Mouse (Mus musculus) erythroblast, adult 5-6 weeks (primary cell): Measurements from ENCODE around the gene Zc3h7b. TPM values are rescaled to one million over a fixed set of nuclear protein-coding genes. Genes with fewer than 3 reads are reported as not detected.
"Not testable (repeated sequence)": the region's sequence is repeated elsewhere in the genome, so short reads cannot be mapped to it uniquely, and the experiment has no call there.

ENCODE experiments used
- ATAC-seq: replicated peaks from 2 replicates; pipeline ENCODE4 v1.8.0; 2016; ENCODE audit warnings: moderate number of reproducible peaks, mild to moderate bottlenecking, moderate TSS enrichment, inconsistent platforms; ENCODE audit not compliant: poor library complexity, low FRiP score, severe bottlenecking
- total RNA-seq, 2 experiments: library from RNA; stranded (forward) in 1 of 2; stranded (reverse) in 1 of 2; fragments of 150-400 nt in 1 of 2; fragments of 200-764, 138-1000 nt in 1 of 2; gene quantifications; 2 replicates each; pipeline versions ENCODE4 v1.2.3 to v1.2.4; 2015 to 2017; ENCODE audit warnings: low replicate concordance in 2 of 2

The Zc3h7b gene
- total RNA-seq (2015; ENCODE audit: low replicate concordance) (2.5 and 3.1 TPM in 2 replicates), total RNA-seq (2017; ENCODE audit: low replicate concordance) (2.0 and 4.2 TPM in 2 replicates)

DNA sequence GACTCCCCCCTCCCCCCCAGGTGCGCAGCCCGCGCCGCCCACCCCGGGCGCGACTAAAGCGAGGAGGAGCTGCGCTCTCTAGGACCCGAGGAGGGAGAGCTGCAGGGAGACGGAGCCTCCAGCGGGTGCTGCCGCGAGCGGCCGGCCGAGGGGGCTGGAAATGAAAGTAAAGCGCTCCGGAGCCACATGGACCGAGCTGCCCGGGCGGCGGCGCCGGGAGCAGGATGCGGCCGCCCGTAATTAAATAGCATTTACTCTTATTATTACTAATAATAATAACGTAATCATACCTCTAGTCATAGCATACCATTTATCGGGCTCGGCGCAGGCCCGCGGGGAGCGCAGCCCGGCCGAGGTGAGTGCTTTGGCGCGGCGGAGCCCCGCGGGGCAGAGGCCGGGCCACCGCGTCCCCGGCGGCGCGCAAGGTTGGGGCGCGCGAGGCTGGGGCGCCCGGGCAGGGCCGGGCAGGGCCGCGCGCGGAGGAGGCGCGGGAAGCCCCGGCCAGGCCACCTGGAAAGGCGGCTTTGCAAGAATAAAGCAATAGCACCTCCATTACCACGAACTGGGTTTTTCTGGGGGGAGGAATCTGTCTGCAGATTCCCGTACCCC is at the start of gene Zc3h7b, which contains the start of gene Rangap1:
TSS of gene Zc3h7b (plus strand) at position 66 of the 609 bp plus-strand sequence.
TSS of gene Rangap1 (minus strand) at position 539 of the 609 bp plus-strand sequence.
- ATAC-seq: peak; percentile 50; the same call in 1 of the 2 replicates

DNA sequence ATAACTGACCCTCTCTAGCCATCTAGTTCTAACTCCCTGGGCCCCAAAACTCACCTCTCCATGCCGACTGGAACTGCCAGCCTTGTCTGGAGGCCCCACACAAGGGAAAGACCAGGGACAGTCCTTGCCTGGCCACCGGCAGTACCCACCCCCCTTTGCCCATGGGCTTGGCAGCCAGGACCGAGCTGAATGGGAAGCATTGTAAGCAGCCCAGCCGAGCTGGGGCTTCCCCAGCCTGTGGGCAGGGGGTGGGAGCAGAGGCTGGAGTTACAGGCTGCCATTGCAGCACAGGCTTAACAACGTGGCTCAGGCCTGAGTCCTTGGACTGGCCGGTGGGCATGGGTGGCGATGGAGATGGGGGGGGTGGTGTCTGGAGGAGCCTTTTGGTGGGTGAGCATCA is 47.7 kb upstream of the Zc3h7b start, which contains the start of gene Chadl:
TSS of gene Chadl (minus strand) at position 113 of the 400 bp plus-strand sequence.
- ATAC-seq: no peak

DNA sequence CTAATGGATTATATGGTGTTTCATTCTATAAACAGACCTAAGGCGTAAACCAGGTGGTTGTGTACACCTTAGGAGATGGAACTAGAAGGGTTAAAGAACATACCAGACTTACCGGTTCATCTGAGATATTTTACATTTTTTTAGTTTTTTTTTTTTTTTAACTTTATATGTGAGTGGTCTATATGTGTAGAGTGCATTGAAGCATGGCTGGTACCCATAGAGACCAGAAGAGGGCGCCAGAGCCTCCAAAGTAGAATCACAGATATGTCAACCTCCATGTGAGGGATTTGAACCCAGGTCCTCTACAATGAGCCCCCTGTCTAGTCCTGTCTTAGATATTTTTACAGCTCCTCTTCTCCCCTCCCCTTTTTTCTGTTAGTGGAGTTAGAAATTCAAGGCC is 47.0 kb upstream of the Zc3h7b start:
- peak; percentile 57; the same call in 1 of the 2 replicates for ATAC-seq

DNA sequence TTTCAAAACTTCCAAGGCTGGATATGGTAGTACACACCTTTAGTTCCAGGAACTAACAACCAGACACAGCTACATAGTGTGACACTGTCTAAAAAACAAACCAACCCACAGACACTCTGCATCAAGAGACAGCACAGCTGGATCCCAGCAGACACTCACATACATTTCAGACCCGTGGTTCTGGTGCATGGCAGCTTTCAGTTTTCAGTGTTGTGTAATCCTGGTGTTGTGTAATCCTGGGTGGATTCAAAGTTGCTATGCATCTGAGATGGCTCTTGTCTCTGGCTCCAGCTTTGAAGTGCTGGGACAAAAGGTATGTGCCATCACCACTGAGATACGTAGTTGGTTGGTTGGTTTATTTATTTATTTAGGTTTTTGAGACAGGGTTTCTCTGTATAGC is 46.3 kb upstream of the Zc3h7b start:
- no peak for ATAC-seq

DNA sequence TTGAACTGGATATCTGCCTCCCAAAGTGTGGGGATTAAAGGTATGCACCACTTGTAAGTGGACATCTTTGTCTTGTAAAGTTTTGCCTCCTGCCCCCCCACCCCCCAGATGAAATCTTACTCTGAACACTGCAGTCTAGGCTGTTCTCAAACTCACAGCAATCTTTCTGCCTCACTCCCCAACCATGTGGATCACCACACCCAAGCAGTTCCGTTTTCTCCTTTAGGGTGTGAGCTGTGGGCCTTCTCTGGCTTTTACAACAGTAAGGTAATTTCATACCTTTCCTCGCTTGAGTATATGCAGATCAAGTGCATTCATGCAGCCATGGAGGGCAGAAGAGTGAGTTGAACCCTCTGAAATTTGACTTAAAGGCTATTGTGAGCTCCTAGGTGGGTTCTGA is 44.7 kb upstream of the Zc3h7b start:
- no peak for ATAC-seq

DNA sequence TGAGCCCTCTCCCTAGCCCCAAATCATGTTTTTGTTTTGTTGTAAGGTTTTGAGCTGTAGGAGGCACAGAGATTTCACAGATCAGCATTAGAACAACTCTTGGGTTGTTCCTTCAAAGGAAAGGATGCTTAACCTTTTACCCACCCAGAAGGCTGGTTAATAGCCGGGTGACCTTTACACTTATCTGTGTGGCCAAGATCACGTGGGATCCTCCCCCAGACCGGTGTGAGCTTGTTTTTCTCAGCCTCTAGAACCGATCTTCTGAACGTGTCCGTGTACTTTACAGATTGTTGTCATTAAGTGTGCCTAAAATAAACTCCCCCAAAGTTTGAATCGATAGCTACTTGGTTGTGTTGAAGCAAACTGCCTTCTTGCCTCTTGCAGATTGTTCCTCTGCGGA is 44.3 kb upstream of the Zc3h7b start:
- ATAC-seq: no peak

DNA sequence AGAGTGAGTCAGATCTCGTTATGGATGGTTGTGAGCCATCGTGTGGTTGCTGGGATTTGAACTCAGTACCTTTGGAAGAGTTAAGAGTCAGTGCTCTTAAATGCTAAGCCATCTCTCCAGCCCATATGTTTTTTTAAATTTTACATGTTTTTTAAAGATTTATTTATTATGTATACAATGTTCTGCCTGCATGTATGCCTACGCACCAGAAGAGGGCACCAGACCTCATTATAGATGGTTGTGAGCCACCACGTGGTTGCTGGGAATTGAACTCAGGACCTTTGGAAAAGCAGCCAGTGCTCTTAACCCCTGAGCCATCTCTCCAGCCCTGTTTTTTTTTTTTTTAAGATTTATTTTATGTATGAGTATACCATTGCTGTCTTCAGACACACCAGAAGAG is 43.5 kb upstream of the Zc3h7b start:
- not testable (repeated sequence) for ATAC-seq

DNA sequence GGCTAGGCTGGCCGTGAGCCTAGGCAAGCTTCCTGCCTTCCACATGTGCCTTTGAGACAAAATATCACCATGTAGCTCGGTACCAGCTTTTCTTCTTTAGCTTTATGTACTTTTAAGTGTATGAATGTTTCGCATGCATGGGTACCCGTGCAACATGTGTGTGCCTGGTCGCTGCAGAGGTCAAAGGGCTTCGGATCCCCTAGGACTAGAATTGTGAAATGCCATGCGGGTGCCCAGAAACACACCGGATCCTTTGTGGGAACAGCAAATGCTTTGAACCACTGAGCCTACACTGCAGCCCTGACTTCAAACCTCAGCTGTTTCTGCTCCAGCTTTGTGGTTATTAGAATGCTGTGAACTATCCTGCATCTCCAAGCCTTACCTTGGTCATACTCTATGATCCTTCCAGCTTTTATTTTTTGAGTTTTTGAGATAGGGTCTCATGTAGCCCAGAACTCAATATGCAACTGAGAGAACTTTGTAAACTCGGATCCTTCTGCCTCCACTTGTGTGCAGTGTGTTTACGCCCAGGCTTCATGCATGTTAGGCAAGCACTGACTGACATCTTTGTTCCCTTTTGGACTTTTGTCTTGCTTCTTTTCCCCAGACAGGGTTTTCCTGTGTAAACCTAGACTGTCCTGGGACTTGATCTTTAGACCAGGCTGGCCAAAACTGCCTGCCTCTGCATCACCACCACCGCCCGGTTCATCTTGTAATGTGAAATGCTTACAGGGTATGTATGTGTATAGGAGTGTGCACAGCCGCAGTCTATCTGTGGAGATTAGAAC is 42.4 kb upstream of the Zc3h7b start:
- no peak for ATAC-seq

DNA sequence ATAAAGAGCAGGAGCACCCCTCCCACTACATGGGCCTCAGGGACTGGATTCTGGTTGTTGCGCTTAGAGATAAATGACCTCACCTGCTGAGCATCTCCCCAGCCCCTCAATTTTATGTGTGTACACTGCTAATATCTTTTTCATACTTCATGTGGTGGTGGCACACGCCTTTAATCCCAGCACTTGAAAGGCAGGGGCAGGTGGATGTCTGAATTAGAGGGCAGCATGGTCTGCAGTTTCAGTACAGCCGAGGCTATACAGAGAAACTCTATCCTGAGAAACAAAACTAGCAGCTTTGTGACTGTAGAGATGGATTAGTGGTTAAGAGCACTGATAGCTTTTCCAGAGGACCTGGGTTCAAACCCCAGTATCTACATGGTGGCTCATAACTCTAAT is 41.8 kb upstream of the Zc3h7b start:
- ATAC-seq: no peak

DNA sequence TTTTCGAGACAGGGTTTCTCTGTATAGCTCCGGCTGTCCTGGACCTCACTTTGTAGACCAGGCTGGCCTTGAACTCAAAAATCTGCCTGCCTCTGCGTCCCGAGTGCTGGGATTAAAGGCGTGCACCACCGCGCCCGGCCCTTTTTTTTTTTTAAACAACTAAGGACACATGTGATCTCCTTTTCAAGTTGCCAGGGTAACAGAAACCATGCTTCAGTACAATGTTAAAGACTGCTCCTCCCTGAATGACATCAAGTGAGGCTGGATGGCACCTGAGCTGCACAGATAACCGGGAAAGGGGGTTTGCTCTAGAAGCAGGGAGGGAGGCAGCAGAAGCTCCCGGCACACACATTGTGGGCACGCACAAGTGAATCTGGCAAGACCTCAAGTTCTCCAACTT is 35.9 kb upstream of the Zc3h7b start:
- ATAC-seq: no peak

DNA sequence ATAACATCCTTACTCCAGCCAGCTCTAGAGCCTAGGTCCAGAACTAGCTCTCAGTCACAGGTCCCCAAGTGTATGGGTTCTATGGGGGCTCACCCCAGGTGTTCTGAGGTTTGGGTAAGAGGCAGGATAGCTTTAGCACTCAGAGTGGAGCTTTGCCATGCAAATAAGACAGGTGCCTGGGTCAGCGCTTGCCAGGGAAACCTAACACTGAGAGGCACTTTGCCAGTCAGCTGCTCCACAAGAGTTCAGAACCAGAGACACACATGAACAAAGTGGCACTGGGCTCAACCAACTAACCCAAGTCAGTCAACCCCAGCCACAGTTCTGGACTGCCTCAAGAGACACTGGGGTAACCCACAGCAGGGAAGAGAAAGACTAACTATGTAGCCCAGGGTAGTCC is 35.2 kb upstream of the Zc3h7b start:
- ATAC-seq: no peak

DNA sequence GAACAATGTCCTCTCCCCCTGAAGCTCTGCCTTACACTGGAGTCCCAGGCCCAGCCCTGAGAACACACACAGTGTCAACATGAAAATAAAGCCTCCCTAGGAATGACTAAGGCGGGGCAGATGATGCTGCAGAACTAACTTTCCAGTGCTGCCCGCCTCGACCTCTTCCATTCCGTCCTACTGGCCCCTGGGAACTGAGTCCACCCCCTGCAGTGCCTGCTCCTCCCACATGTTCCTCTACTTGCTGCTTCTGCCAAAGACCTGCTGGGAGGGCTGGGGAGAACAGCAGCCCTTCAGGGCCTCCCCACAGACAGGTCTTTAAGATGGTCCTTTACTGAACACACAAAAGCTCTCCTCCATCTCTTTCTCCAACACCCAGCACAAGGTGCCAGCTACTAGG is 34.1 kb upstream of the Zc3h7b start:
- ATAC-seq: no peak

DNA sequence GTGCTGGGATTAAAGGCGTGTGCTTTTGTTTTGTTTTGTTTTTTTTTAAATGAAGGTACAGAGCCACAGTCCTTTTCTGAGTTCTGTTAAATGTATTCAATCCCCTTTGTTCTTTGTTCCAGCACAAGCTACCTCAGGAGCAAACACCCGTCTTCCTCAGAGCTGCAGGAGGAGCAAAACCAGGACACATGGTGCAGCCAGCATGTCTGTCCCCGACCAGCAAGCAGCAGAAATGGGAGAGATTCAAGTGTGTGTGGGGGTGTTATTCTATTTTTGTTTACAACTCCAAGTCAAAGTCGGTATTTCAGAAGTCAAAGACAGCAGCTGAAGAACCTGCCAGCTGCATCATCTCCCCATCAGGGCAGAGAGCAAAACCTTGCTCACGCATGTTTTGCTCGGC is 31.1 kb upstream of the Zc3h7b start:
- no peak for ATAC-seq

DNA sequence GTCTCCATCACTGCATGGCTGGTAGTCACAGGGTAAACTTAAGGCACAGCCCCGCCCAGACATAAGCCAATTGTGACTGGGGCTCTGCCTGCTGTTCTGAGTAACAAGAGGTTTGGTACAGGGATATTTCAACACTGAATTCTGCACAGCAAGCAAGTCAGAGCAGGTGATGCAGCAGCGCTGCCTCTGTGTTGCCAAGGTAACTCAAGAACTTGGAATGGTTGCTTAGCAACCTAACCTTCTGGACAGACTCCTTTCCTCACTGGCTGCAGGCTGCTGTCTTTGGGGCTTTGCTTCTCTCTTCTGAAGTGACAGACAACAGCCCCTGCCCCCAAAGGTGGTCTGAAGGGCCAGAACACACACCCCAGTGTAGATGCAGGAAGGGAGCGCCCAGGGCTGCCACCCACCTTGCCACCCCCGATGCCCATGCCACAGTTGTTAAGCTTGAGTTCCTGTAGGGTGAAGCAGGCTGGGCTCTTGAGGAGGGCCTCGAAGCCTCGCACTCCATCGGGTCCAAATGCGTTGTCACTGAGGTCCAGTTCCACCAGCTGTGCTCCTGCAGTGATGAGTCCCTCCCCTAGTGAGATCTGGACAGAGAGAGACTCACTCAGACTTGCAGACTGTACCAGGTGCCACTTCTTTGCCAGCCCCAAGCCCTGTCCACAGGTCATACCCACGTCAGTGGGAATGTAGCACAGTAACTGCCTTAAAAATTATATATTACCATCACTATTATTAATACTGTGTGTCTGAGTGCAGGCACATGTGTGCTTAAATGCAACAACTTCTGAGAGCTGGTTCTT is 26.3 kb upstream of the Zc3h7b start:
- ATAC-seq: no peak

DNA sequence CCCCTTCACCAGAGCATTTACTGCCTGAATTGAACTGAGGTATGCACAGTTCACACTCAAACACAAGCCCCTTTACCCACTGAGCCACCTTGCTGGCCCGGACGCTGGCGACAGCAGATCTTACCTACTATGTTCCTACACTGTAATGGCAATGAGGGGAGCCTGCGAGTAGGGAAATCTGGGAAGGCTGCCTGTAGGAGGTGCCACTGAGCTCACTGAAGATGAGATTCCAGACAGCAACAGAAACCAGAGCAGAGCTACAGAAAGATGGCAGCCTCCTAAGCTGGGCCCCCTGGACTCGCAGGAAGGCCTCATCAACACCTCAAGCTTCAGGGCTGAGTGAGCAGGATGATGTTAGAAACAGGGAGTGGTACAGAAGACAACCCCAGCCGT is 25.7 kb upstream of the Zc3h7b start:
- no peak; the same call in 1 of the 2 replicates for ATAC-seq

DNA sequence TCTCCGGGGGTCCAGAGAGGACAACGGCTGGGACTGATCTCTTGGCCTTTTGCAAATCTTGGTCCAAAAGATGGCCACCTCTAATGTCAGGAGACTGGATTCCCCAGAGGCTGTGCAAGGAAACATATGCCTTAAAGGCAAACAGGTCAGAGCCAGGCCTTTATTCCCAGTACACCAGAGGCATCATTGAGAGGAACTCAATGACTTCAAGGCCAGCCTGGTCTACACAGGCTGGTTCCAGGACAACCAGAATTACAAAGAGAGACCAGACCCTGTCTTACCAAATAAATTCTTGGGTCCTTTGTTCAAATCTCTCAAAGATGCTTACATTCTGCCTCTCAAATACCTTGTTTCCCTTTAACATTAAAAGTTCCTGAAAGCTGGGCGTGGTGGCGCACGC is 22.5 kb upstream of the Zc3h7b start:
- ATAC-seq: no peak

DNA sequence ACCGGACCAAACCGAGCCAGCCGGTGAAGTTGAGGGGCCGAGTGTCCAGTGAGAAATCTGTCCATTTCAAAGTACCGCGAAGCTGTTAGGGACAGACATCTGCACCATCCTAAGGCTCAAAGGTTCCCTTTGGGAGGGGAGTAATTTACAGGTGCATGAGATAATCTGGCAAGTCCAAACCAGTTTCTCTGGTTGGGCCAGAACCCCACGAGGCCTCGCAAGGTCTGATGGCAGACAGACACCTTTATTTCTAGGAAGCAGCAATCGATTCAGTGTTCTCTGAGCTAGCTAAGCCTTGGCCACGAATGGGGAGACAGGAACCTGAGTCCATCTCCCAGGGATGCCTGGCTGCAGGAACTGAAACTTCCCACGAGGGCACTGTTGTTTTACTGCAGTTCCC is 21.2 kb upstream of the Zc3h7b start:
- no peak for ATAC-seq

DNA sequence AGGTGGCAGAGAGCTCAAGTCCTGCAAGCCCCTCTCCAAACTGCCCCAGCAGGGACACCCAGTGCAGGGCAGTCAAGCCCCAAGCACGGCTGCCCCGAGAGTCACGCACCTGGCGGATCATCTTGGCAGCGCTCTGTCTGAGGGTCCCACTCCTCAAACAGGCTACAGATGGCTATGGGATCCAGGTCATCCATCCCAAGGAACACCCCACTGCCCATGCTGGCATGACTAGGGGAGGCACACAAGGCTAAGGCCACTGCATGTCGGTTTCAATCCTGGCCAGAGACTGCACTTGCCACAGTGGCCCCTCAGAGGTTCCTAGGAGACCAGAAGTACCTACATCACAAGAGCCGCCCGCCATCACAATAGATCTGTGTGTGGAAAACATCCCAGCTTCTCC is 18.9 kb upstream of the Zc3h7b start:
- ATAC-seq: no peak

DNA sequence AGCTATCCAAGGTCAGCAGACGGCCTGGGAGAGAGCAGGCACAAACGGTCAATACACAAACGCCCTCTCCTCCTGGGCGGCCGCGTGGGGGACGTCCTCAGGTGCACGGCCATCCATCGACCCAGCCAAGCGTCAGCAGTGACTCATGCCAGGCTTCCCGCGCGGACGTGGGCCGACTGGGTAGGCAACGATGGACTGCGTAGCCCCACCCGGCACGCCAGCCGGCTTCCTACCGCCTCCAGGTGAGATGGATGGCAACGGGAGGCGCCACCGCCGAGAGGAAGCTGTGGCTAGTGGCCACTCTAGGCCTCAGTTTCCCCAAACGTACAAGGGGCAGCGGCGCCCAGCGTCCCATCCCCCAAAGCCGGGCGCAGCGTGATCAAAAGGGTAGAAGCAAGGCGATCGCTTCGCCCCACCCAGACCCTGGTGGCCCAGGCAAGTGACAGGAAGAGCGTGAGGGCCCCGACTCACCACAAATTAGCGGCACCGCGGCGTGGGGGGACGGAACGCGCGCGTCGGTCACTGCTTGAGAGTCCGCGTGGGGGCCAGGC is 15.5 kb upstream of the Zc3h7b start:
- ATAC-seq: peak; percentile 65
